Mouse (Mus musculus): Measurements from ENCODE around the gene Armc12. TPM values are rescaled to one million over a fixed set of nuclear protein-coding genes. Genes with fewer than 3 reads are reported as not detected.

Gene Armc12
- total RNA-seq, 1 experiment from 2014 or later, result not detected

- ATAC-seq (replicated peaks; ENCODE audit: low read depth, poor library complexity, severe bottlenecking), result no peak
Observed at GRCm38 (mm10) chr17:28512696-28513095, 17.9 kb upstream of the Armc12 start.

- ATAC-seq (replicated peaks; ENCODE audit: low read depth, poor library complexity, severe bottlenecking), result no peak
Observed at GRCm38 (mm10) chr17:28513337-28513736, 17.3 kb upstream of the Armc12 start.

- peak; percentile 15; the same call in 1 of the 2 replicates for ATAC-seq (replicated peaks; ENCODE audit: low read depth, poor library complexity, severe bottlenecking)
Observed at GRCm38 (mm10) chr17:28513844-28514243, 16.8 kb upstream of the Armc12 start.

GRCm38 (mm10) chr17:28514555-28514954 lies 16.1 kb upstream of the Armc12 start:
- no peak for ATAC-seq (replicated peaks; ENCODE audit: low read depth, poor library complexity, severe bottlenecking)

GRCm38 (mm10) chr17:28515431-28516341 lies 14.9 kb upstream of the Armc12 start:
- no peak for ATAC-seq (replicated peaks; ENCODE audit: low read depth, poor library complexity, severe bottlenecking)

- ATAC-seq (replicated peaks; ENCODE audit: low read depth, poor library complexity, severe bottlenecking), result no peak
Observed at GRCm38 (mm10) chr17:28516881-28517280, 13.7 kb upstream of the Armc12 start.

- ATAC-seq (replicated peaks; ENCODE audit: low read depth, poor library complexity, severe bottlenecking), result no peak
Observed at GRCm38 (mm10) chr17:28517441-28517955, 13.1 kb upstream of the Armc12 start, which contains the start of gene Fkbp5. Gene Fkbp5 (minus strand): TSS chr17:28517527.

- peak; percentile 57 for ATAC-seq (replicated peaks; ENCODE audit: low read depth, poor library complexity, severe bottlenecking)
Observed at GRCm38 (mm10) chr17:28517956-28518614, 12.5 kb upstream of the Armc12 start.

- peak; percentile 16; the same call in 1 of the 2 replicates for ATAC-seq (replicated peaks; ENCODE audit: low read depth, poor library complexity, severe bottlenecking)
Observed at GRCm38 (mm10) chr17:28518615-28519071, 12.0 kb upstream of the Armc12 start.

GRCm38 (mm10) chr17:28519827-28520226 lies 10.8 kb upstream of the Armc12 start:
- no peak for ATAC-seq (replicated peaks; ENCODE audit: low read depth, poor library complexity, severe bottlenecking)

GRCm38 (mm10) chr17:28520561-28520960 lies 10.0 kb upstream of the Armc12 start:
- ATAC-seq (replicated peaks; ENCODE audit: low read depth, poor library complexity, severe bottlenecking), result no peak

- ATAC-seq (replicated peaks; ENCODE audit: low read depth, poor library complexity, severe bottlenecking), result no peak
Observed at GRCm38 (mm10) chr17:28521071-28521726, 9.4 kb upstream of the Armc12 start.

GRCm38 (mm10) chr17:28521920-28522319 lies 8.7 kb upstream of the Armc12 start:
- ATAC-seq (replicated peaks; ENCODE audit: low read depth, poor library complexity, severe bottlenecking), result no peak

GRCm38 (mm10) chr17:28522623-28523354 lies 7.8 kb upstream of the Armc12 start:
- peak; percentile 48 for ATAC-seq (replicated peaks; ENCODE audit: low read depth, poor library complexity, severe bottlenecking)

GRCm38 (mm10) chr17:28523355-28524008 lies 7.1 kb upstream of the Armc12 start:
- ATAC-seq (replicated peaks; ENCODE audit: low read depth, poor library complexity, severe bottlenecking), result no peak

GRCm38 (mm10) chr17:28524009-28524695 lies 6.5 kb upstream of the Armc12 start:
- ATAC-seq (replicated peaks; ENCODE audit: low read depth, poor library complexity, severe bottlenecking), result no peak

- ATAC-seq (replicated peaks; ENCODE audit: low read depth, poor library complexity, severe bottlenecking), result no peak
Observed at GRCm38 (mm10) chr17:28524831-28525430, 5.7 kb upstream of the Armc12 start.
